Mouse (Mus musculus) heart, embryonic 16.5 days (tissue): ENCODE results near the gene Specc1. TPM values are rescaled to one million over a fixed set of nuclear protein-coding genes. Genes with fewer than 3 reads are reported as not detected.
A peak's percentile ranks its signal among the peaks of the same experiment; 100 is the strongest.

Experiments
- ATAC-seq: fragments of 200-750 bp; cut with Nextera tagmentation; replicated peaks from 2 replicates; pipeline ENCODE4 v1.8.0; 2017; ENCODE audit warnings: moderate number of reproducible peaks; ENCODE audit not compliant: insufficient read depth, low FRiP score; ENCODE audit errors: extremely low read depth
- H3K27ac ChIP-seq: fragments of 300-500 bp; sonication (generic); 2 replicates; pipeline ENCODE4 v1.5.1; 2014; ENCODE audit warnings: mild to moderate bottlenecking, low read length, control low read depth, moderate library complexity
- H3K27me3 ChIP-seq: fragments of 300-500 bp; sonication (generic); 2 replicates; pipeline ENCODE4 v1.6.1; 2014; ENCODE audit warnings: low read length, mixed read lengths; ENCODE audit not compliant: control insufficient read depth, insufficient read depth
- H3K36me3 ChIP-seq: fragments of 300-500 bp; sonication (generic); 2 replicates; pipeline ENCODE4 v1.6.1; 2014; ENCODE audit not compliant: control insufficient read depth, insufficient read depth
- H3K4me1 ChIP-seq: fragments of 300-500 bp; sonication (generic); 2 replicates; pipeline ENCODE4 v1.6.1; 2014; ENCODE audit warnings: low read length, mixed read lengths; ENCODE audit not compliant: control insufficient read depth, insufficient read depth
- H3K4me2 ChIP-seq: fragments of 300-500 bp; sonication (generic); 2 replicates; pipeline ENCODE4 v1.6.1; 2014; ENCODE audit warnings: low read depth, mild to moderate bottlenecking, control low read depth, low read length
- H3K4me3 ChIP-seq: fragments of 300-500 bp; sonication (generic); 2 replicates; pipeline ENCODE4 v1.5.1; 2014; ENCODE audit warnings: mild to moderate bottlenecking, control low read depth, low read length
- H3K9ac ChIP-seq: fragments of 300-500 bp; sonication (generic); 2 replicates; pipeline ENCODE4 v1.6.1; 2014; ENCODE audit warnings: low read length, control low read depth
- H3K9me3 ChIP-seq: fragments of 300-500 bp; sonication (generic); replicated peaks from 2 replicates; pipeline ENCODE4 v1.6.1; 2016; ENCODE audit warnings: low read length; ENCODE audit not compliant: control insufficient read depth
- WGBS: fragments of 180-500 bp; shearing (Covaris S2); extraction: QIAGEN DNeasy Blood & Tissue Kit; methylation state at CpG from one replicate; pipeline ENCODE4 v1.1.7; 2014; 5-methylcytosine and 5-hydroxymethylcytosine counted together
- polyA plus RNA-seq: library from polyadenylated mRNA; unstranded; fragments of >200 nt; fragmentation: Nextera tagmentation; extraction: Ambion mirVana; gene quantifications from 2 replicates; pipeline ENCODE4 v1.2.1, GENCODE M21; 2015

The Specc1 gene
- polyA plus RNA-seq, 1 experiment from 2014 or later = 9.3 TPM

DNA sequence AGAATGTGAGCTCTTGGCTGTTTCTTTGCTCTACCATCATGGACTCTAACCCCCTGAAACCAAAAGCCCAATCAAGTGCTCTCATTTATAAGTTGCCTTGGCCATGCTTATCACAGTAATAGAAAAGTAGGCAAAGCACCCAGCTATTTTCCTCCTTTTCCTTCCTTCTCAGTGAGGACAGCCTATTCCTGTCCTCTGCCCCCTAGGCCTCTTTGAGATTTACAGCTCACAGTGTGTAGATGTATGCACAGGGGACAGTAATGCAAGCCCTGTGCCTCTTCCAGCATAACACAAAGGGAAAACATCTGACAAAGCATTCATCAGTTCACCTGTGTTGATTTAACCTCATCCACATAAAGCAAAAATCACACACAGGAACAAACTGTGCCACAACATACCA lies 237.7 kb downstream of the Specc1 start:
- Histone ChIP-seq H3K4me3 (no peak overlapping the region), H3K9ac (no peak overlapping the region), H3K27me3 (no peaks in the 10 kb centered on the region), H3K9me3 (no peaks in the 10 kb centered on the region), H3K4me1 (no peaks in the 10 kb centered on the region), H3K4me2 (no peak overlapping the region), H3K27ac (no peak overlapping the region), H3K36me3 (no peaks in the 10 kb centered on the region)
- no peak for ATAC-seq

DNA sequence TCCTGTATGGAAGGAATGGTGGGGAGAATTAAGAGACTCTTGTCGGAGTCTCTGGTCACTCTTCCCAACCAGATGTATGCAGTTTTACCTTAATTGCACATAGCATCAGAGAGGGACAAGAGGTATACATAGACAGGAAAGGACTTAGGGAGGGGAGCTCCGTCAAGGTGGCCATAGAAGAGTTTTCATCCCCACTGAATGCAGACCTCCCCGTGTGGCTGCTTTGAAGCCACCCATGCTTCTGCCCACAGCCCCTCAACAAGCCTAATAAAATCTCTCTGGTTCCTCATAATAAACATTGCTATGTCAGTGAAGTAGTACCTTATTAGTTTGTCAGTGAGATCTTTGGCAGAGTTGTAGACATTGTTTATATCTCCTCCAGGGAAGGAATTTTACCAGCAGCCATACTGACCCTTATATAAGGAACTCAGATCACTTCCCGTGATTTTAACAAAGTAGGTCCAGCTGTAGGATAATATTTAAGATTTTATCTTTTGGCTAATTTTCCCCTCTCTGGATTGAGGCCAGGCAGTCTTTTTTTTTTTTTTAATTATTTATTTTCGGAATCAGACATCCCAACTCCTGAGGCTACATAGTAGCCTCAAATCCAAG lies 244.4 kb downstream of the Specc1 start:
- Histone ChIP-seq H3K27me3 (no peaks in the 10 kb centered on the region), H3K36me3 (no peaks in the 10 kb centered on the region), H3K27ac (no peak overlapping the region), H3K4me1 (no peaks in the 10 kb centered on the region), H3K4me2 (no peak overlapping the region), H3K9me3 (no peaks in the 10 kb centered on the region), H3K4me3 (no peak overlapping the region), H3K9ac (no peak overlapping the region)
- ATAC-seq = no peak
- WGBS = 64% methylated on average over 5 of the region's 5 CpGs

DNA sequence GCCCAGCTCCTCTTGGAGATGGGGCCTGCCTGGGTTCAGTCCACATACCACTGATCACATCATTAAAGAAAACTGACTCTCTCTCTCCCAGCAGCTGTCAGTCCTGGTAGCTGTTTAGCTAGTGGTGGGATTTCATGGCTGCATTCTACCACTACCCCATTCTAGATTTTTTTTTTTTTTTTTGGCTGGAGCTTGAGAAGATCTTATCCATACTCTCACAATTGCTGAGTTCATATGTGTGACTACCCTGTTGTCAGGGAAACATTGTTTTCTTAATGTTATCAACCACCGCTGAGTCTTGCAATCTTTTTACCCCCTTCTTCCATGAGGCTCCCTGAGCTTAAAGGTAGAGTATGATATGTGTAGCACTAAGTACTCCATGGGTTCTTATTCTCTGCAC lies 246.1 kb downstream of the Specc1 start:
- Histone ChIP-seq H3K4me1 (no peaks in the 10 kb centered on the region), H3K27ac (no peak overlapping the region), H3K4me2 (no peak overlapping the region), H3K9me3 (no peaks in the 10 kb centered on the region), H3K9ac (no peak overlapping the region), H3K27me3 (no peaks in the 10 kb centered on the region), H3K4me3 (no peak overlapping the region), H3K36me3 (no peaks in the 10 kb centered on the region)
- no peak for ATAC-seq
- 80% methylated on average over 1 of the region's 1 CpGs for WGBS

DNA sequence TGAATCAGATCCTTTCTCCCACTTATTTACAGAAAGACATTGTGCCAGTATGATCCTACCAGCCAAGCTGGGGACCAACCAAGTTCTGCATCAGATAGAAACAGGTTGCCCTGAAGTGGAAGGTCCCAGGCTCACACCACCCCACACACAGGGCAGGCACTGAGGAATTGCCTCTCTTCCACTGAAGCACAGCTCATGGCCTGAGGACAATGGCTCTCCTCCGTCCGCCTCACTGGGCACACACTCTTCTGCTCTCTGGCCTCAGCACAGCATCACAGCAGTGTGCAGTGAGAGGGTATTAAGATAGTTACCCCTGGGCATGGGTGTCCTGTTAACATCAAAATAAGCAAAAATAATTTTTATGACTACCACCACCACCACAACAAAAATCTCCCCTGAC lies 252.5 kb downstream of the Specc1 start:
- no peak overlapping the region for H3K27ac ChIP-seq
- 80% methylated on average over 2 of the region's 2 CpGs for WGBS
- H3K27me3 ChIP-seq = no peaks in the 10 kb centered on the region
- H3K36me3 ChIP-seq = no peaks in the 10 kb centered on the region
- no peaks in the 10 kb centered on the region for H3K4me1 ChIP-seq
- H3K9me3 ChIP-seq = no peaks in the 10 kb centered on the region
- H3K4me2 ChIP-seq = no peak overlapping the region
- no peak for ATAC-seq
- no peak overlapping the region for H3K4me3 ChIP-seq
- H3K9ac ChIP-seq = no peak overlapping the region

DNA sequence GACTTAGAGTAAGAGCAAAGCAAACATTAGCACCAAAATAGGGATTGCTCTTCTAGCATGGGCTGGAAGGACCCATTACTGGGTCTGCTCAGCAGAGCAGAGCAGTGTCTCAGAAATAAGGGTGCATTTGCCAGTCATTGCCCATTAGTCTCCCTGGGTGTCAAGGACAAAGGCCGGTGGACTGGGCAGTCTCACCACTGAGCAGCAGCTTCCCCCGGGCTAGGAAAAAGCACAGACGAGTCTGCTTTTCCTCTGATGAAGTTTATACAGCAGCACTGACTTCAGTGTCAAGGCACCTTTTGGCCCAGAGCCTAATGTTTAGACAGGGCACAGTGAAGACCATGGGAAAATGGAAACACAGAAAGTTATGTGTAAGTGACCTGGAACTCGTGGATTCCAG lies 253.3 kb downstream of the Specc1 start:
- Histone ChIP-seq H3K27ac (no peak overlapping the region), H3K9ac (no peak overlapping the region), H3K4me3 (no peak overlapping the region), H3K4me1 (no peaks in the 10 kb centered on the region), H3K27me3 (no peaks in the 10 kb centered on the region), H3K36me3 (no peaks in the 10 kb centered on the region), H3K4me2 (no peak overlapping the region), H3K9me3 (no peaks in the 10 kb centered on the region)
- ATAC-seq = no peak
- WGBS = 53% methylated on average over 4 of the region's 4 CpGs

DNA sequence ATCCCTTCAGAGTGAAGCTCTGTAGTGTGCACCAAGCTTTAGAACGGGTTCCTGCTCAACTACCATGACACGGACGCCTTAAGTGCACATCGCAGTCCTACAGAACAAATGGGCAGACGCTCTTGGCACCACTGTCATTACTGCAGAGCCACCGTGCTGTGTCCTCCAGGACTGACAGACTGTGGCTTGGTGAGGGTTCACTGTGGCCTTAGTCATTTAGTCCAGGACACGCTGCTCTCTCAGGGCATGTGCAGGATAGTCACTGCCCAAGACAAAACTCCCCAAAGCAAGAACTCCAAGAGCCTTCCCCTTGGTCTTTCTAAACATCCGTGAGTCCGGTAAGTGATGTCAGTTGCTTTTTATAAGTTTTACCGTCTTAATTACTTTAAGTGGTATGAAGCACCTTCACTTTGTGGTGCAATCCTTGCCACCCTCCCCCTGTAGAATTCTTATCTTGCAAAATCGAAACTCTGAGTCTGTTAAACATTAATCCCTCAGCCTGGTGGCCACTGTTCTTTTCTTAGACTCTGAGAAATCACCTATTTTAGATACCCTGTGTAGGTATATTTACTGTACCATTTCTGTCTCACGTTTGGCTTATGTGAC lies 256.9 kb downstream of the Specc1 start:
- H3K4me3 ChIP-seq = no peak overlapping the region
- H3K4me2 ChIP-seq = no peak overlapping the region
- H3K4me1 ChIP-seq = no peaks in the 10 kb centered on the region
- H3K27me3 ChIP-seq = no peaks in the 10 kb centered on the region
- no peaks in the 10 kb centered on the region for H3K9me3 ChIP-seq
- no peaks in the 10 kb centered on the region for H3K36me3 ChIP-seq
- H3K27ac ChIP-seq = no peak overlapping the region
- WGBS = 82% methylated on average over 12 of the region's 12 CpGs
- no peak for ATAC-seq
- no peak overlapping the region for H3K9ac ChIP-seq

DNA sequence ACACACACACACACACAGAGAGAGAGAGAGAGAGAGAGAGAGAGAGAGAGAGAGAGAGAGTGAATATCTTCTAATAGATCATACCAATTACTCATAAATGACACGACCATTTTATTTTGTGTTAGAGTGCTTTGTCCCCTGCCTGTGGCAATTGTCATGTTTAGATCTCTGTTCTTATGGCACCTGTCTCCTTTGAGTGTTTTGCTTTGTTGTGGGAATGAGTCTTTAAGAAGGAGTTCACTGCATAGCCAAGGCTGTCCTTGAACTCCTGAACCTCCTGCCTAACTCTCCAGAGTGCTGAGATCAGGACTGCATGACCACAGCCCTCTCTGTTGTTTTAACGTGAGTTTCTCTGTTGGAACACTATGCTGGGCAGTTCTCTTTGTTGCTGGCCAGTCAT lies 258.5 kb downstream of the Specc1 start:
- no peak overlapping the region for H3K9ac ChIP-seq
- H3K4me2 ChIP-seq = no peak overlapping the region
- H3K27me3 ChIP-seq = no peaks in the 10 kb centered on the region
- H3K4me3 ChIP-seq = no peak overlapping the region
- 56% methylated on average over 2 of the region's 2 CpGs for WGBS
- H3K4me1 ChIP-seq = no peaks in the 10 kb centered on the region
- no peaks in the 10 kb centered on the region for H3K9me3 ChIP-seq
- ATAC-seq = no peak
- no peaks in the 10 kb centered on the region for H3K36me3 ChIP-seq
- H3K27ac ChIP-seq = no peak overlapping the region

DNA sequence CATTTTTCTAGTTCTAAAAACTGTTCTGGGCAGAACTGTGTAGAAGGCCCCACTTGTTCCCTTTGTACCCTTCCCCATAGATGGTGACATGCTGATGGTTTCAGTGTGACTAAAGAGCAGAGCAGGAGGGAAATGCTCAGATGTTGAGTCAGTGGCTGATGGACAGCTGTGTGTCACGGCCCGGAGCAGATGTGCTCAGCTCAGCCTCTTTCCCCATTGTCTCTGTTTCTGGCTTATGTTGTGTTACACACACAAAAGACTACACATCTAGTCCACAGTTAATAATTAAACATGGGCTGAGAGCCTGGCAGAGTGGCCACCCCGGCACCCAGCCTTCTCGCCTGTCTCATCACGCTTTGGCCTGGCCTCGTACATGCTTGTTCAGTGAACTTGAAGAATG lies 261.2 kb downstream of the Specc1 start:
- no peaks in the 10 kb centered on the region for H3K9me3 ChIP-seq
- 86% methylated on average over 6 of the region's 6 CpGs for WGBS
- no peak for ATAC-seq
- H3K4me2 ChIP-seq = no peak overlapping the region
- no peaks in the 10 kb centered on the region for H3K36me3 ChIP-seq
- no peak overlapping the region for H3K27ac ChIP-seq
- peaks cover 10% of the 10 kb centered on the region for H3K4me1 ChIP-seq
- no peaks in the 10 kb centered on the region for H3K27me3 ChIP-seq
- no peak overlapping the region for H3K4me3 ChIP-seq
- H3K9ac ChIP-seq = no peak overlapping the region

DNA sequence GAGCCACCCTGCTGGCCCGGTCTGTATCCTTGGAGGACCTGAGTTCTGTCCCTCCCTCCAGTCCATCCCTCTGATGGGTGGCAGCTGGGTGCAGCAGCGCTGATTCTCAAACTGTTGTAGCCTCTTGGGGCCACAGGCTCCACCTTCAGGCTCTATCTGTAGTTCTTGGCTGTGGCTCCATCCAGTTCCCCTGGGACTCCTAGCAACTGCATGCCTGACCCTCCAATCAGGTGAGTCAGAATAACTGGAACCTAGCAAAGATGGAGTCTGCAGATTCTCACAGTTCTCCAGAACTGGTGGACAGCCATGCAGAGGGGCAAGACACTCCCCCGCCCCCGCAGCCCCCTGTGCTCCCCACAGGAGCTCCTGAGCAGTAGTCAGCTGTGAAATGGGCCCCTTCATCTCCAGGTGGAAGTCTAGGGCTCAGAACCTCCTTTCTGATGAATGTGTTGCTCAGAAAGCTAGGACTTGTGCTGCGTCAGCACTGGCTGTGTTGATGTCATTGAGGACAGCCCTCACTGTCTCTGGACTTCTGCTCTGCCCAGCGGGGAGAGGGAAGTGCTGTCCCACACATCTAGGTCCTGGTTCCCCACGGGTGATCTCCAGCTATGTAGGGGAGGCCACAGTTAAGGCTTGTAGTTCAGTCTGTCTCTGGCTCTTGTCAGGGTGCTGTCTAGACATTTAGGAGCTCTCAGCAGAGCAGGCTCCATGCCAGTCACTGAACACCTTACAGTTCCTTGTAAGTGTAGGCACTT lies 264.4 kb downstream of the Specc1 start:
- Histone ChIP-seq H3K36me3 (no peaks in the 10 kb centered on the region), H3K4me3 (no peak overlapping the region), H3K27ac (0 out of 2 replicates have a peak overlapping the region, but pooled peaks have one; percentile 16), H3K27me3 (no peaks in the 10 kb centered on the region), H3K9ac (no peak overlapping the region), H3K4me2 (no peak overlapping the region), H3K9me3 (no peaks in the 10 kb centered on the region), H3K4me1 (peaks cover 18% of the 10 kb centered on the region)
- WGBS = 49% methylated on average over 7 of the region's 7 CpGs
- peak; percentile 37; the same call in 1 of the 2 replicates for ATAC-seq
